Mouse (Mus musculus): ENCODE measurements around the gene Bex4. TPM values are rescaled to one million over a fixed set of nuclear protein-coding genes. Genes with fewer than 3 reads are reported as not detected.

Bex4 gene
- polyA plus RNA-seq, 1 experiment from 2014 or later = 236 TPM

DNA sequence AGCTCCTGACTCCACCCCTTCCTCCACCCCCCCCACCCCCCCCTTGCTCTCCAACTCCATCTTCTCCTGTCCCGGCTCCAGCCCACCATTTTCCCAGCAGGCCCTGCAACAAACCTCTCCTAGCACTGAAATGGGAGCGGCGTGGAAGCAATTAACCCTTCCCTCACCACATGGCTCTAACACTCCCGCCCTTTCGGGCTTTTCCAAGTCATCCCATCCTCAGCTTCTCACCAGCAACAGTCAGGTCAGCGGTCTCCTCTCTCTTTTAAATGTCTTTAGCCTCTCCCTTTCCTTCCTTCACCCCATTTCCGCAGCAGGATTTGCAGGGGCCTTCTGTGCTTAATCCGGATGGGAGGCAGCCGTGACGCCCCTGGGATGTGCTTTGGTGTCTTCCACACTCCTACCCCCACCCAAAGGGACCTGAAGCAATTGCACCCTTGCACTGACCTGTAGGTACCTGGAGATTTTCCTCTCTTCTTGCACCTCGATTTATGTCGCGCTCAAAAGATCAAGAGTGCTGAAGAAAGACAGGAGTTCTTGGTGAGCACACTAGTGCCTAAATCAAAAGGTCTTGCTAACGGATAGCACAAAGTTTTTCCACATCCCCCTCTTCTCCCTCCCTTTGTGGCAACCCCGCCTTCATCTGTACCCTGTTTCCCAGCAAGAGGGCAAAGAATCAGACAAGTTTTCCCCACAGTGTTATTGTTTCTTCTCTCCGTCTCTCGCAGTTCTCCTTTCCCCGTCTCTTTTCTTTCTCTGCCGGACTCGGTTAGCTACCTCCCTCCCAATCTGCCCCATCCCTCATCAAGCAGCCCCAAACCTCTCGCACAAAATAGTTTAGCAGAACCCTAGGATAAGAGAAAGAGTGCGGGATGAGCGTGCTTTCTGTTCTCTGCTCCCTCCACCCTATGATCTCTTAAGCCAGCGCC is 32.7 kb downstream of the Bex4 start:
- no peaks in the 10 kb centered on the region for H3K27me3 ChIP-seq (ENCODE audit: control insufficient read depth, insufficient read depth, low read length)
- no peaks in the 10 kb centered on the region for H3K9me3 ChIP-seq (replicated peaks; ENCODE audit: control insufficient read depth, low read length)
- H3K4me3 ChIP-seq (ENCODE audit: low read depth, low read length) = peak overlapping the region; percentile 63
- H3K27ac ChIP-seq (ENCODE audit: low read depth, low read length) = peak overlapping the region; percentile 92
- H3K9ac ChIP-seq (ENCODE audit: low read depth, low read length) = peak overlapping the region; percentile 90
- 20% methylated on average over 24 of the region's 24 CpGs for WGBS (ENCODE audit: insufficient replicate concordance)
- ATAC-seq (replicated peaks; ENCODE audit: insufficient number of reproducible peaks, low FRiP score, low TSS enrichment) = peak; percentile 59
- H3K4me1 ChIP-seq (ENCODE audit: control insufficient read depth, insufficient read depth, low read length) = no peaks in the 10 kb centered on the region
- H3K4me2 ChIP-seq = peak overlapping the region; percentile 68
- H3K36me3 ChIP-seq (ENCODE audit: control insufficient read depth, insufficient read depth, low read length) = no peaks in the 10 kb centered on the region

DNA sequence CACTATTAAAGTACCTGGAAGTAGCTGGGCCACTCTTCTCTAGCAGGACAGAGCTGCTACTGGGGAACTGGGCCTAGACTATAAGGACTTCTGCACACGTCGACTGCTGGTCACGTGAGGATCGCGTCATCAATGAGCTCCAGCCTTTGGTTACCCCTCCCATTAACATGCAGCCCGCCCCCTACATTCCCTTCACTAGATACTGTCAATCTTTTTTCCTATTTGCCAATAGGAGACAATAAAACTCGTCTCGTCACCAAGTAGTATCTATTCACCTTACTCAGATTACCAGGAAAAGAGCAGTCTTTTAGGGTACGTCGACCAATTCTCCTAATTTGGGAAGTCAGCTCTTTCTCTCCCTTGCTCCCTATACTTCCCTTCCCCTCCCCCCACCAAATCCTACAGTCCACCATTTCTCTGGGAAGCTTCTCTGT is 33.3 kb downstream of the Bex4 start, which contains the start of gene Tceal8:
Gene Tceal8, minus strand, starts transcription at position 225 of the 434 bp plus-strand sequence.
- Histone ChIP-seq H3K27ac (ENCODE audit: low read depth, low read length) (peak within 1 kb of the TSS; percentile 92), H3K9ac (ENCODE audit: low read depth, low read length) (peak within 1 kb of the TSS; percentile 90), H3K27me3 (ENCODE audit: control insufficient read depth, insufficient read depth, low read length) (no peaks in the 10 kb centered on the region), H3K4me2 (peak within 1 kb of the TSS; percentile 68), H3K4me1 (ENCODE audit: control insufficient read depth, insufficient read depth, low read length) (no peaks in the 10 kb centered on the region), H3K9me3 (replicated peaks; ENCODE audit: control insufficient read depth, low read length) (no peaks in the 10 kb centered on the region), H3K4me3 (ENCODE audit: low read depth, low read length) (peak within 1 kb of the TSS; percentile 63), H3K36me3 (ENCODE audit: control insufficient read depth, insufficient read depth, low read length) (no peaks in the 10 kb centered on the region)
- ATAC-seq (replicated peaks; ENCODE audit: insufficient number of reproducible peaks, low FRiP score, low TSS enrichment) = peak; percentile 95
- WGBS (ENCODE audit: insufficient replicate concordance) = 17% methylated on average over 10 of the region's 10 CpGs

DNA sequence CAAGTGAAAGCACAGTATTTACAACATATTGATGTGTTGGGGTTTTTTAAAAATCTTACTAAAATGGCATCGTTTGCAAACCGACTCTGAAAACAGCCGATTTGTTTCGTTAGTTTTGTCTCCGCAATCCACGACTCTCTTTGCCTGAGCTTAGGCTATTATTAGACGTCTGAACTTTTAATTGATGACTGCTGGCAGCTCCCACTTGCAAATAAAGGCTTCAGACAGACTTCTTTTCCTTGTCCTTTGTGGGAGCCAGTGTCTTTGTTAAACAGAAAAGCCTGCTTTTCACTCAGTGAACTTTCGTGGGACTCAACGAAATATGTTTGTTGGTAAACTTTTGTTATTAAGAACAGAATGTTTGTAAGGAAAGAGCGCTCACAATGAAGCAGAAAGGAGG is 34.0 kb downstream of the Bex4 start:
- peak overlapping the region; percentile 43; the same call in 1 of the 2 replicates for H3K9ac ChIP-seq (ENCODE audit: low read depth, low read length)

DNA sequence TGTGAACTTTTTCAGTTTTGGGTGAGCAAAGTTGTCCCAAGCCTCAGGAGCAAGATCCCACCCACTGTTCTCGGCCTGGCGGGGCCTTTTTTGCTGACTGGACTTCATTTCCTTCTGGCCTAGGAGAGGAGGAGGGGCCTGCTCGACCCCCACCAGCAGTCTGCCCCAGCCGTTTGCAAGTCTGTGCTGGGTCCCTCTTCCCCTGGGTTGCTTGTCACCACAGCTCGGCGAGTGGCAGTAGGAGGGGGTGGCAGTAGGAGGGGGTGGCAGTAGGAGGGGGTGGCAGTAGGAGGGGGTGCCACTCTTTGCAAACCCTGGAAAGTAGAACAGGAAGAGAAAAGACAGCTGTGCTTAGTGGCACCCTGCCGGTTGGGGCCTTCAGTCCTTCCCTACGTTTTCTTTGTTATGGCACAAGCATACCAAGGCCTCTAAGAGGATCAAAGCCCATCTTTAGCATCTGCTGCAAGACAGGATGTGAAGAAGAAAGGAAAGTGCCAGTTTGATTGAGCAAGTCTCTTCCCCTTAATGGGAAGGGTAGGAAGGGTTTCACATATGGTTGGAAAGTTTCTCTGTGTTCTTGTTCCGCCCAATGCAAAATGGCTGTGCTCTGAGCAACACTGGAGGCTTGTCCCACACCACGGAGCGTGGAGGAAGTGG is 42.2 kb downstream of the Bex4 start:
- Histone ChIP-seq H3K36me3 (ENCODE audit: control insufficient read depth, insufficient read depth, low read length) (no peaks in the 10 kb centered on the region), H3K4me3 (ENCODE audit: low read depth, low read length) (no peak overlapping the region), H3K4me1 (ENCODE audit: control insufficient read depth, insufficient read depth, low read length) (no peaks in the 10 kb centered on the region), H3K27ac (ENCODE audit: low read depth, low read length) (peak overlapping the region; percentile 41; the same call in 1 of the 2 replicates), H3K9ac (ENCODE audit: low read depth, low read length) (0 out of 2 replicates have a peak overlapping the region, but pooled peaks have one; percentile 16), H3K4me2 (no peak overlapping the region), H3K9me3 (replicated peaks; ENCODE audit: control insufficient read depth, low read length) (no peaks in the 10 kb centered on the region), H3K27me3 (ENCODE audit: control insufficient read depth, insufficient read depth, low read length) (no peaks in the 10 kb centered on the region)
- WGBS (ENCODE audit: insufficient replicate concordance) = 28% methylated on average over 11 of the region's 11 CpGs
- no peak for ATAC-seq (replicated peaks; ENCODE audit: insufficient number of reproducible peaks, low FRiP score, low TSS enrichment)

More for the DNA sequence above, 34.0 kb downstream of the Bex4 start:
- no peaks in the 10 kb centered on the region for H3K4me1 ChIP-seq (ENCODE audit: control insufficient read depth, insufficient read depth, low read length)
- no peaks in the 10 kb centered on the region for H3K27me3 ChIP-seq (ENCODE audit: control insufficient read depth, insufficient read depth, low read length)
- H3K9me3 ChIP-seq (replicated peaks; ENCODE audit: control insufficient read depth, low read length) = no peaks in the 10 kb centered on the region
- peak overlapping the region; percentile 48 for H3K27ac ChIP-seq (ENCODE audit: low read depth, low read length)
- ATAC-seq (replicated peaks; ENCODE audit: insufficient number of reproducible peaks, low FRiP score, low TSS enrichment) = no peak
- peak overlapping the region; percentile 36 for H3K4me2 ChIP-seq
- WGBS (ENCODE audit: insufficient replicate concordance) = 31% methylated on average over 10 of the region's 10 CpGs
- H3K36me3 ChIP-seq (ENCODE audit: control insufficient read depth, insufficient read depth, low read length) = no peaks in the 10 kb centered on the region
- H3K4me3 ChIP-seq (ENCODE audit: low read depth, low read length) = peak overlapping the region; percentile 63

DNA sequence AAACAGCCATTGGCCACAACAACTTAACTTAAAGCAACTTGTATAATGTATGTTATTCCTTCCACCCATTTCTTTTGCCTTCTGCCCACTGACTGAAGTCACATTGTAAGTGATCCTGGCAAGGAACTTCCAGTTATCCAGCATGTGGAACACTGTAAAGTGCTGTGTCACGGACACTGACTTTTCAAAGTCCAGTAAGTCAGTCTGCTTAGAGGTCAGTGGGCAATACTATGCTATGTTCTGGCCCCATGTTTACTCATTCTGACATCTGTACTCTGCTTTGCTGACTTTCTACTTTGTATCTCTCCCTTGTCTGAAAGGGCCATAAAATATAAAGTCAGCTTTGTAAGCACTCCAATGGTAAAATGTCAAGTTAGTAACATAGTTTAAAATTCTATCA is 44.3 kb downstream of the Bex4 start:
- WGBS (ENCODE audit: insufficient replicate concordance) = 74% methylated on average over 1 of the region's 1 CpGs
- H3K9ac ChIP-seq (ENCODE audit: low read depth, low read length) = no peak overlapping the region
- no peaks in the 10 kb centered on the region for H3K9me3 ChIP-seq (replicated peaks; ENCODE audit: control insufficient read depth, low read length)
- no peak overlapping the region for H3K4me2 ChIP-seq
- H3K27ac ChIP-seq (ENCODE audit: low read depth, low read length) = no peak overlapping the region
- ATAC-seq (replicated peaks; ENCODE audit: insufficient number of reproducible peaks, low FRiP score, low TSS enrichment) = no peak
- H3K27me3 ChIP-seq (ENCODE audit: control insufficient read depth, insufficient read depth, low read length) = no peaks in the 10 kb centered on the region
- H3K4me3 ChIP-seq (ENCODE audit: low read depth, low read length) = no peak overlapping the region
- H3K36me3 ChIP-seq (ENCODE audit: control insufficient read depth, insufficient read depth, low read length) = no peaks in the 10 kb centered on the region
- no peaks in the 10 kb centered on the region for H3K4me1 ChIP-seq (ENCODE audit: control insufficient read depth, insufficient read depth, low read length)

Small RNA genes within 50 kb of the gene (microRNA-seq; reads per million reads assigned to microRNA genes)
- gene Mir6383 (ENCODE audit: borderline number of aligned reads) = not detected

Other genes with a start within 250 kb of the Bex4 start
- gene Arxes2, start 145.2 kb upstream of the Bex4 start, polyA plus RNA-seq (2014; fragmentation: Nextera tagmentation; extraction: Ambion mirVana) = 91.8 and 97.4 TPM in 2 replicates
- gene Arxes1, start 105.6 kb upstream of the Bex4 start, polyA plus RNA-seq (2014; fragmentation: Nextera tagmentation; extraction: Ambion mirVana) = 35.3 and 40.6 TPM in 2 replicates
- gene Bex2, start 70.8 kb upstream of the Bex4 start, polyA plus RNA-seq (2014; fragmentation: Nextera tagmentation; extraction: Ambion mirVana) = 58.7 and 66.7 TPM in 2 replicates
- 0.53 and 0.56 TPM in 2 replicates for gene Nxf3, start 53.7 kb upstream of the Bex4 start, polyA plus RNA-seq (2014; fragmentation: Nextera tagmentation; extraction: Ambion mirVana)
- gene Tceal8, start 33.3 kb downstream of the Bex4 start, polyA plus RNA-seq (2014; fragmentation: Nextera tagmentation; extraction: Ambion mirVana) = 281 and 290 TPM in 2 replicates
- gene Tceal5, start 64.9 kb downstream of the Bex4 start, polyA plus RNA-seq (2014; fragmentation: Nextera tagmentation; extraction: Ambion mirVana) = 4.0 and 5.9 TPM in 2 replicates
- 6.6 and 7.3 TPM in 2 replicates for gene Tceal7, start 75.8 kb downstream of the Bex4 start, polyA plus RNA-seq (2014; fragmentation: Nextera tagmentation; extraction: Ambion mirVana)
- 197 and 204 TPM in 2 replicates for gene Bex1, start 76.5 kb downstream of the Bex4 start, polyA plus RNA-seq (2014; fragmentation: Nextera tagmentation; extraction: Ambion mirVana)
- gene Tceal9, start 106.1 kb downstream of the Bex4 start, polyA plus RNA-seq (2014; fragmentation: Nextera tagmentation; extraction: Ambion mirVana) = 595 and 603 TPM in 2 replicates
- gene Bex3, start 131.3 kb downstream of the Bex4 start, polyA plus RNA-seq (2014; fragmentation: Nextera tagmentation; extraction: Ambion mirVana) = 780 and 783 TPM in 2 replicates